Mouse (Mus musculus) CD4-positive, CD25-positive, alpha-beta regulatory T cell, adult 2 months (primary cell): ENCODE data around the gene Cnn2.

Experiments
- DNase-seq: peaks from one replicate; pipeline ENCODE4 v3.0.0-alpha.2; 2012; ENCODE audit warnings: low read depth, low spot score

The Cnn2 gene

GRCm38 (mm10) chr10:79989870-79990269, 1.5 kb downstream of the Cnn2 start:
- DNase-seq: no peak

- peak; percentile 41 for DNase-seq
These were observed 2.7 kb downstream of the Cnn2 start for GRCm38 (mm10) chr10:79991099-79991498.

- peak; percentile 49 for DNase-seq
These were observed 3.2 kb downstream of the Cnn2 start for GRCm38 (mm10) chr10:79991548-79991947.

GRCm38 (mm10) chr10:79994397-79995115, 6.2 kb downstream of the Cnn2 start:
- peak; percentile 74 for DNase-seq

GRCm38 (mm10) chr10:79995636-79996035, 7.3 kb downstream of the Cnn2 start:
- DNase-seq: peak; percentile 38

GRCm38 (mm10) chr10:79996272-79997033, 8.1 kb downstream of the Cnn2 start, which contains the start of gene Abca7:
TSS of gene Abca7 (plus strand) at chr10:79996494.
- peak; percentile 96 for DNase-seq

GRCm38 (mm10) chr10:79997034-79997760, 8.8 kb downstream of the Cnn2 start:
- DNase-seq: peak; percentile 69

- no peak for DNase-seq
These were observed 9.4 kb downstream of the Cnn2 start for GRCm38 (mm10) chr10:79997819-79998218.

GRCm38 (mm10) chr10:80001945-80002344, 13.6 kb downstream of the Cnn2 start:
- no peak for DNase-seq

GRCm38 (mm10) chr10:80002829-80003228, 14.4 kb downstream of the Cnn2 start:
- DNase-seq: no peak

GRCm38 (mm10) chr10:80003374-80004232, 15.2 kb downstream of the Cnn2 start:
- no peak for DNase-seq

GRCm38 (mm10) chr10:80004233-80004705, 15.9 kb downstream of the Cnn2 start:
- DNase-seq: no peak

- no peak for DNase-seq
These were observed 23.4 kb downstream of the Cnn2 start for GRCm38 (mm10) chr10:80011740-80012139.

GRCm38 (mm10) chr10:80013609-80014008, 25.2 kb downstream of the Cnn2 start:
- no peak for DNase-seq

- peak; percentile 57 for DNase-seq
These were observed 26.3 kb downstream of the Cnn2 start for GRCm38 (mm10) chr10:80014484-80015290.

- DNase-seq: no peak
These were observed 27.2 kb downstream of the Cnn2 start for GRCm38 (mm10) chr10:80015583-80015982.

GRCm38 (mm10) chr10:80016511-80016910, 28.1 kb downstream of the Cnn2 start, which contains the start of gene Arhgap45:
TSS of gene Arhgap45 (plus strand) at chr10:80016653.
- peak; percentile 93 for DNase-seq

GRCm38 (mm10) chr10:80016931-80017330, 28.5 kb downstream of the Cnn2 start:
- peak; percentile 71 for DNase-seq

- DNase-seq: peak; percentile 94
These were observed 29.0 kb downstream of the Cnn2 start for GRCm38 (mm10) chr10:80017361-80017760.

GRCm38 (mm10) chr10:80017771-80018170, 29.4 kb downstream of the Cnn2 start:
- DNase-seq: peak; percentile 65
